Mouse (Mus musculus): ENCODE results near the gene Clint1. TPM values are rescaled to one million over a fixed set of nuclear protein-coding genes. Genes with fewer than 3 reads are reported as not detected.
A peak's percentile ranks its signal among the peaks of the same experiment; 100 is the strongest.

The Clint1 gene
- total RNA-seq, 2 experiments from 2014 or later: 118 to 131 TPM

GRCm38 (mm10) chr11:45921026-45921425, 69.2 kb downstream of the Clint1 start:
- no peak for ATAC-seq (replicated peaks; ENCODE audit: poor library complexity, severe bottlenecking)

DNA sequence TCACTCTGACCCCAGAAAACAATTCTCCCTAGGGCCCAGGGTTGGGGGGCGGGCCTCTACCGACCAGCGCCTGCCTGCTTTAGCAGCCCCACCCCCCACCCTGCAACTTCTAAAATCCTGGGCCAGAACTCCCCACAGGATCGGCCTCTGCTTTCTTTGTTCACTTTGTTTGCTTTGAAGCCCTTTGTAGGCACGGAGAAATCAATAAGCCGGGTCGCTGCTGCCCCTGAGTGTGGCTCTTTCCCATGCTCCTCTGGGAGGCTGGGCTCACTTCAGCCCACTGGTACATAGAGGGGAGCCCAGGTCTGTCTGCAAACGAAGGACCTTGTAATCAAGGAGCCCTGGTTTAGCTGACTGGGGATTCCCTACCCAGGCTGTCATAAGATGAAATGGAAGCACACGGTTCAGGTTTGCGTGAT, 69.6 kb downstream of the Clint1 start:
- ATAC-seq (replicated peaks; ENCODE audit: poor library complexity, severe bottlenecking): no peak

- no peak for ATAC-seq (replicated peaks; ENCODE audit: poor library complexity, severe bottlenecking)
Measured at GRCm38 (mm10) chr11:45925436-45925835, 73.6 kb downstream of the Clint1 start.

GRCm38 (mm10) chr11:45926640-45927082, 74.8 kb downstream of the Clint1 start:
- ATAC-seq (replicated peaks; ENCODE audit: poor library complexity, severe bottlenecking): peak; percentile 93

GRCm38 (mm10) chr11:45927456-45927855, 75.6 kb downstream of the Clint1 start:
- no peak for ATAC-seq (replicated peaks; ENCODE audit: poor library complexity, severe bottlenecking)

DNA sequence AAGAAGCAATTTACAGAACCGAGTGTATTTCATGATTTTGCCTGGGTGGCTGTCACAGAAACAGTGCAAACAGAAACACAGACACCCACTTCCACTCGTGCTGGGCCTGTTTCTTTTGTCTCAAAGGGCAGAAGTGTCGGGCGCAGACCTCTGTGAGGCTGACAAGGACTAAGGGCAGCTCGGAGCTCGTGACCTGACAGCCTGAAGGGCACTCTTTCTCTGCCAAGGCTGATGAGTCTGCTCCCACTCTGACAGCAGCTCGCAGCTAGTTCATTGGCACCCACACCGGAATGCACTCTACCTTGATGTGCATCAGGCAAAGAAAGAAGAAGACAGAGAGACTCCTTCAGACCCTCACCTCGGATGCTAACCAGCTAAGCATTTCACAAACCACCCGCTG, 77.7 kb downstream of the Clint1 start:
- no peak for ATAC-seq (replicated peaks; ENCODE audit: poor library complexity, severe bottlenecking)

GRCm38 (mm10) chr11:45932771-45933170, 80.9 kb downstream of the Clint1 start:
- no peak for ATAC-seq (replicated peaks; ENCODE audit: poor library complexity, severe bottlenecking)

DNA sequence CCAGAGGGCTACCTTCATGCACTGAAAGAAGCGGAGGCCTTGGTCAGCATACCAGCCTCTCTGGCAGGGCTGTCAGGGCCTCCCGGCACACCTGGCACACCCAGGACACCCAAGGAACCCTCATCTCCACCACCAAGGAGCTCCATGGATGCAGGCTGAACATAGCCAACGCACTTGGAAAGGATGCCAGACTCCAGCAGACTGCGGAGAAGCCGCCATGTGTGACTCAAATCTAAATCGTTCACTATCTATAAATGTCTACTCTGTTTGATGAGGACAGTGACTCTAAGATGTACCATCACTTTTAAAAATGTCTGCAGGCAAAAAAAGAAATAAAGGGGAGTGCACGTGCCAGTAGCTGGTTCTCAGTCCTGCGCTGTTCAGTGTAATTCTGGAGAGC, 85.6 kb downstream of the Clint1 start:
- ATAC-seq (replicated peaks; ENCODE audit: poor library complexity, severe bottlenecking): no peak

DNA sequence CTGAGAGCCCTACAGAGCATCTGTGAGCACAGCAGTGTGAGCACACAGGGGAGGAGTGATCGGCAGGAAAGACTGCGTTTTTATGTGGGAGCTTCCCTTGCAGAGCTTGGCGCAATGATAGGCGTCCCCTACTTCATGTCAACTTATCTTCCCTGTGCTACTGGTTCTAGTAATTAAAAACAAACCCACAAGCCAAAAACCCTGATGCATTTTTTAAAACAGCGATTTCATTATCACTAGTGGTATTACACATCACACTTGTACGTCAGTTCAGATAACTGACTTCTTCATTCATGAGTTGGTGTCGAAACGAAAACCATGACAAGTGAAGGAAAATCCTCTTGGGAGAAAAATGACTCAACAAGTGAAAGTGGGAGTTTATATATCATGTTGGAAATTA, 87.1 kb downstream of the Clint1 start:
- ATAC-seq (replicated peaks; ENCODE audit: poor library complexity, severe bottlenecking): peak; percentile 59

DNA sequence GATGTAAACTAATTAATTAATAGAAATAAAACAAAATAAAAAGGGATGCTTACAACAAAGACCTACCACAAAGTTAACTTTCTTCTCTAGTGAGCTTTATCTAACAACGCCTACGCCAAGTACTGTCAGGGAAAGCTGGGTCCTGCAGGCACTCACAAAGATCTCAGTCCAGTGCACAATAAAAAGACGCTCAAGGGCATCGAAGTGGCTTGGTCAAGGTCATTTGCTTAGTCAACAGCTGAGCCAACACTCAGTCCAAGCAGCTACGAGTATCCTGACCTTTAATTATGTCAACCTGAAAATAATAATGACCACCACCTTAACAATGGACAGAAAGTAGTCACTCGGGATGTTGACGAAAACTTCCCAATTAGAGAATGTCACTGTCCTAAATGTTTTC, 90.4 kb downstream of the Clint1 start:
- no peak for ATAC-seq (replicated peaks; ENCODE audit: poor library complexity, severe bottlenecking)

GRCm38 (mm10) chr11:45943108-45943705, 91.4 kb downstream of the Clint1 start:
- ATAC-seq (replicated peaks; ENCODE audit: poor library complexity, severe bottlenecking): no peak

DNA sequence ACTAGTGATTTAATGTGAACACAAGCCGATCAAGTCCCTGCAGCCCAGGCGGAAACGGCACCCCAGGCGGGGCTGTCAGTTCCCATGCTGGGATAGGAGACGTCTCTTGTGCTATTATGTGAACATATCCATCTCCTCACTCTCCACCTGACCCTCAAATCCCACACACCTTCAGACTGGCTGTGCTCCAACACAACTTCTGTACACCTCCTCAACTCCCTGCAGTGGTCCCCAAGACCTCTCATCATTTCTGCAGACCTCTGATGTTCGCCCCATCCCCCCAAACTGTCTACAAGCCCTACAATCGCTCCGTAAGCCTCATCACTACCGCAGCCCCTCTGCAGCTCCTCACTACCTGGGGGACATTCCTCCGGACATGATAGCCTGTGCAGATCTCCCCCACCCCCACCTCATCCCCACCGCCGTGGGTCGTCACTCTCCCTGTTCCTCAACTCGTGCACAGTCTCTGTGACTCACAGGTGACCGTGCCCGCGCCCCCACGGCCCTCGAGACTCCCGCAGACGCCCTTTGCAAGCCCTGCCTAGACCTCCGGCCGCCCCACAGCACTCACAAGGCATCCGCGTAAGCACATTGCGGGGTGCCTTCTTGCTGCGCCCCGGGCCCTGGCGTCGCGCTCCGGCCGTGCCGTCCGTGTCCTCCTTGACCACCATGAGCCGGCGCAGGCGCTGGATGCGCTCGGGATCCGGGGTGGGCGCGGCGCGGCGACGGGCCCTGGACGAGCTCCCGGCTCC, 92.2 kb downstream of the Clint1 start:
- peak; percentile 34 for ATAC-seq (replicated peaks; ENCODE audit: poor library complexity, severe bottlenecking)

DNA sequence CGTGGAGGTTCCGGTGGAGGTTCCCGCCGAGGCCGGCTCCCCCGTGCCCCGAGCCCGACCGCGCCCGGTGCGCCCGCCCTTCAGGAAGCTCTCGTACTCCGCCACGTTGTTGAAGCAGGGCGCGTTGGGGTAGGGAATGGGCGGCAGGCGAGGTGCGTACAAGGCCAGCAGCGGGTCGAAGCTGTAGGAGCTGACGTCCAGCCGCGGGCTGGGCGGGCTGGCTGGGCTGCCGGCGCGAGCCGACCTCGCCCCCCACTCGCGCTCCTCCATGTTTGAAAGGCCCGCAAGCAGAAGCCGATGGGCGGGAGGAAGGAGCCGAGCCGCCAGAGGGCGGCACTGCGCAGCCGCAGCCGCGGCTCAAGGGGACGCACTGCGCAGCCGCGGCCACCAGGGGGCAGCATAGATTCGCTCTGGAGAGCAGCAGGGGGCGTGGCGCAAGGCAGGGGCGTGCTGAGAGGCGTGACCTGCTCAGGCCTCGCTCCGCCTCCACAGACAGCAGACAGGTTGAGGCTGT, 92.8 kb downstream of the Clint1 start, which contains the start of gene Lsm11:
Lsm11 (minus strand) TSS at position 293 of the 514 bp plus-strand sequence.
- peak; percentile 94 for ATAC-seq (replicated peaks; ENCODE audit: poor library complexity, severe bottlenecking)

DNA sequence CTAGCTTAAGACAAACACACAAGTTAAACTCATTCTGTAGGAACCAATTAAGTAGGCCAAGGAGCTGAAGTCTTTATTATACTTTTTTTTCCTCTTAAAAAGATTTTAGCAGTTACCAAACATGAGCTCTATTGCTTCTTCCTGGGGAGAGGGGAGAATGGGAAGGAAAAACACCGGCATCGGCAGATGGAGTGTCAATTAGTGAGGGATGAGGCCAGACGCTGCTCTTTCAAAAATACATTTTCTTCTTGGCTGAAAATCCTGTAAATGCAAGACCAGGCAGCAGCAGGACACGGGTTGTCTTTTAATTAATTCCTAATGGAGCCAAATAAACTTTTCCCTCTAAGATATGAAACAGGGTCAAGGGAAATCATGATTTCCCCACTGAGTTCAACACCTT, 94.9 kb downstream of the Clint1 start:
- no peak for ATAC-seq (replicated peaks; ENCODE audit: poor library complexity, severe bottlenecking)

DNA sequence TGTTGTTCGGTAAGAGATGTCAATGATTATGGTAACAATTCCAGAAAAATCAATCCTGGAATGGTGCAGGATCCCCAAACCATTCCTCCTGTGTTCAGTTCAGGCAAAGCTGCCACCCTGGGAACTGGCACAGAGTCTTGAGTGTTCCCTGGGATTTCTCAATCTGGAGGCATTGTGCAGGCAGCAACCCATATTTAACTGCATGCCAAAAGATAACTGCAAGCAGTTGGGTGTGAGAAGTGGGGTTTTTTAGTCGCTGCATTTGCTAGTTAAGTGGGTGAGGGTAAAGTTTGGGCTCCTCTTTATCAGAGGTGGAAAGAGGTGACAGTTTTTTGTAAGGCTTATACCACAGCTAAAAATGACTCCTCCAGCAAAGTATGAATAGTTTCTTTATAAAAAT, 95.6 kb downstream of the Clint1 start:
- ATAC-seq (replicated peaks; ENCODE audit: poor library complexity, severe bottlenecking): no peak

DNA sequence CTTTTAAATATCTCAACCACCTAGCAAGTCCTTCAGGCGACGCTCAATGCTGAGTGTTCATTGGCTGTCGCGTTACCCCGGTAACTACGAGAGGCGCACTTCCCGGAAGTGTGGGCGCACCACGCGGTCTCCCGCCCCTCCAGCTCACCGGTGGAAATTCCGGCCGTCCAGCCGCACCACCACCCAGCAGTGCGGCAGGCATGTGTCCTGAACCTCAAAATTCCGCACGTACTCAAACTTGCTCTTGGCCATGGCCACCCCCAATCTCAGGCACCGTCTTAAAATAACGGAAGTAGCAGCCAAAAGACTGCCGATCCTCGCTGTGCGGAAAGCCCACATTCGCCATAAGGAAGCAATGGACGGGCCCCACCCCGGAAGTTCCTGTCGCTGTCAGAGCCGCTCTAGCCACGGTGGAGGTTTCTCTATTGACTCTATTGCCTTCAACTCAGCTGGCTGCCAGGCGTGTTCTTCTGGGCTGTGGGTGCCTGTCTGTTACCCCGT, 103.3 kb downstream of the Clint1 start, which contains the start of gene Thg1l:
Thg1l (minus strand) TSS at position 368 of the 501 bp plus-strand sequence.
- peak; percentile 98 for ATAC-seq (replicated peaks; ENCODE audit: poor library complexity, severe bottlenecking)

- ATAC-seq (replicated peaks; ENCODE audit: poor library complexity, severe bottlenecking): peak; percentile 35
Measured at GRCm38 (mm10) chr11:45959598-45959997, 107.7 kb downstream of the Clint1 start.

GRCm38 (mm10) chr11:45960003-45960402, 108.2 kb downstream of the Clint1 start:
- no peak for ATAC-seq (replicated peaks; ENCODE audit: poor library complexity, severe bottlenecking)
